Mouse (Mus musculus) hindbrain, embryonic 16.5 days (tissue): ENCODE results near the gene Arhgap44. TPM values are rescaled to one million over a fixed set of nuclear protein-coding genes. Genes with fewer than 3 reads are reported as not detected.

Source experiments
- ATAC-seq: fragments of 200-750 bp; cut with Nextera tagmentation; 2 replicates; pipeline ENCODE4 v1.8.0; 2017; ENCODE audit warnings: moderate TSS enrichment, moderate library complexity
- H3K27ac ChIP-seq: fragments of 300-500 bp; sonication (generic); 2 replicates; pipeline ENCODE4 v1.5.1; 2014; ENCODE audit warnings: low read depth, mild to moderate bottlenecking, control low read depth, low read length, moderate library complexity
- H3K27me3 ChIP-seq: fragments of 300-500 bp; sonication (generic); replicated peaks from 2 replicates; pipeline ENCODE4 v1.6.1; 2014; ENCODE audit warnings: low read length; ENCODE audit not compliant: control insufficient read depth, insufficient read depth
- H3K36me3 ChIP-seq: fragments of 300-500 bp; sonication (generic); 2 replicates; pipeline ENCODE4 v1.6.1; 2014; ENCODE audit warnings: mild to moderate bottlenecking, low read length, moderate library complexity, mixed read lengths; ENCODE audit not compliant: control insufficient read depth, insufficient read depth
- H3K4me1 ChIP-seq: fragments of 300-500 bp; sonication (generic); 2 replicates; pipeline ENCODE4 v1.6.1; 2014; ENCODE audit warnings: low read depth, low read length; ENCODE audit not compliant: control insufficient read depth, insufficient read depth
- H3K4me2 ChIP-seq: fragments of 300-500 bp; sonication (generic); 2 replicates; pipeline ENCODE4 v1.6.1; 2014; ENCODE audit warnings: mild to moderate bottlenecking, low read length, control low read depth, moderate library complexity
- H3K4me3 ChIP-seq: fragments of 300-500 bp; sonication (generic); 2 replicates; pipeline ENCODE4 v1.5.1; 2014; ENCODE audit warnings: mild to moderate bottlenecking, low read length, control low read depth, moderate library complexity
- H3K9ac ChIP-seq: fragments of 300-500 bp; sonication (generic); 2 replicates; pipeline ENCODE4 v1.6.1; 2014; ENCODE audit warnings: low read depth, mild to moderate bottlenecking, control low read depth, low read length, moderate library complexity
- H3K9me3 ChIP-seq: fragments of 300-500 bp; sonication (generic); 2 replicates; pipeline ENCODE4 v1.6.1; 2014; ENCODE audit warnings: mild to moderate bottlenecking, low read length, moderate library complexity; ENCODE audit not compliant: control insufficient read depth
- WGBS: fragments of 180-500 bp; shearing (Covaris S2); extraction: QIAGEN DNeasy Blood & Tissue Kit; methylation state at CpG from one replicate; pipeline ENCODE4 v1.1.7; 2014; 5-methylcytosine and 5-hydroxymethylcytosine counted together
- polyA plus RNA-seq: library from polyadenylated mRNA; unstranded; fragments of >200 nt; fragmentation: Nextera tagmentation; extraction: Ambion mirVana; gene quantifications from 2 replicates; pipeline ENCODE4 v1.2.1, GENCODE M21; 2015

Arhgap44 gene
- polyA plus RNA-seq, 1 experiment from 2014 or later = 21.8 TPM

- Histone ChIP-seq H3K27me3 (no peaks in the 10 kb centered on the region), H3K4me2 (no peak overlapping the region), H3K9ac (no peak overlapping the region), H3K4me3 (no peak overlapping the region), H3K4me1 (no peaks in the 10 kb centered on the region), H3K36me3 (no peaks in the 10 kb centered on the region), H3K9me3 (no peaks in the 10 kb centered on the region), H3K27ac (no peak overlapping the region)
- ATAC-seq = no peak
- 82% methylated on average over 8 of the region's 8 CpGs for WGBS
Observed at GRCm38 (mm10) chr11:65080761-65081160, 82.0 kb downstream of the Arhgap44 start.

- Histone ChIP-seq H3K4me3 (no peak overlapping the region), H3K4me1 (no peaks in the 10 kb centered on the region), H3K9ac (no peak overlapping the region), H3K27me3 (no peaks in the 10 kb centered on the region), H3K4me2 (no peak overlapping the region), H3K27ac (no peak overlapping the region), H3K9me3 (no peaks in the 10 kb centered on the region), H3K36me3 (no peaks in the 10 kb centered on the region)
- 87% methylated on average over 3 of the region's 3 CpGs for WGBS
- ATAC-seq = no peak
Observed at GRCm38 (mm10) chr11:65080274-65080673, 82.5 kb downstream of the Arhgap44 start.

GRCm38 (mm10) chr11:65069609-65070008 lies 93.2 kb downstream of the Arhgap44 start:
- H3K4me1 ChIP-seq = no peaks in the 10 kb centered on the region
- H3K9ac ChIP-seq = no peak overlapping the region
- no peak overlapping the region for H3K4me2 ChIP-seq
- H3K27me3 ChIP-seq = no peaks in the 10 kb centered on the region
- WGBS = 90% methylated on average over 5 of the region's 5 CpGs
- peaks cover 2% of the 10 kb centered on the region; the same call in 1 of the 2 replicates for H3K36me3 ChIP-seq
- no peak overlapping the region for H3K4me3 ChIP-seq
- ATAC-seq = no peak
- no peak overlapping the region for H3K27ac ChIP-seq
- H3K9me3 ChIP-seq = no peaks in the 10 kb centered on the region

GRCm38 (mm10) chr11:65069051-65069450 lies 93.7 kb downstream of the Arhgap44 start:
- no peaks in the 10 kb centered on the region for H3K4me1 ChIP-seq
- ATAC-seq = no peak
- no peak overlapping the region for H3K4me2 ChIP-seq
- no peak overlapping the region for H3K27ac ChIP-seq
- no peak overlapping the region for H3K4me3 ChIP-seq
- H3K36me3 ChIP-seq = peaks cover 2% of the 10 kb centered on the region; the same call in 1 of the 2 replicates
- H3K9ac ChIP-seq = no peak overlapping the region
- no peaks in the 10 kb centered on the region for H3K27me3 ChIP-seq
- WGBS = 89% methylated on average over 4 of the region's 4 CpGs
- H3K9me3 ChIP-seq = no peaks in the 10 kb centered on the region

- Histone ChIP-seq H3K4me3 (no peak overlapping the region), H3K4me1 (no peaks in the 10 kb centered on the region), H3K36me3 (no peaks in the 10 kb centered on the region), H3K27ac (no peak overlapping the region), H3K9me3 (no peaks in the 10 kb centered on the region), H3K27me3 (no peaks in the 10 kb centered on the region), H3K4me2 (no peak overlapping the region), H3K9ac (no peak overlapping the region)
- WGBS = 92% methylated on average over 13 of the region's 13 CpGs
- no peak for ATAC-seq
Observed at GRCm38 (mm10) chr11:65065201-65065600, 97.6 kb downstream of the Arhgap44 start.

GRCm38 (mm10) chr11:65061437-65061836 lies 101.3 kb downstream of the Arhgap44 start:
- 56% methylated on average over 3 of the region's 3 CpGs for WGBS
- H3K9me3 ChIP-seq = no peaks in the 10 kb centered on the region
- H3K9ac ChIP-seq = no peak overlapping the region
- H3K4me2 ChIP-seq = no peak overlapping the region
- H3K4me3 ChIP-seq = no peak overlapping the region
- no peak for ATAC-seq
- H3K27ac ChIP-seq = no peak overlapping the region
- no peaks in the 10 kb centered on the region for H3K4me1 ChIP-seq
- H3K36me3 ChIP-seq = no peaks in the 10 kb centered on the region
- H3K27me3 ChIP-seq = no peaks in the 10 kb centered on the region

- Histone ChIP-seq H3K9ac (no peak overlapping the region), H3K4me3 (no peak overlapping the region), H3K27me3 (no peaks in the 10 kb centered on the region), H3K4me1 (no peaks in the 10 kb centered on the region), H3K27ac (no peak overlapping the region), H3K9me3 (no peaks in the 10 kb centered on the region), H3K4me2 (no peak overlapping the region), H3K36me3 (no peaks in the 10 kb centered on the region)
- 83% methylated on average over 12 of the region's 12 CpGs for WGBS
- ATAC-seq = no peak
Observed at GRCm38 (mm10) chr11:65059531-65059930, 103.2 kb downstream of the Arhgap44 start.

- ATAC-seq = no peak
- H3K27me3 ChIP-seq = no peaks in the 10 kb centered on the region
- H3K4me2 ChIP-seq = no peak overlapping the region
- H3K9ac ChIP-seq = no peak overlapping the region
- no peak overlapping the region for H3K27ac ChIP-seq
- no peaks in the 10 kb centered on the region for H3K36me3 ChIP-seq
- H3K4me1 ChIP-seq = no peaks in the 10 kb centered on the region
- no peak overlapping the region for H3K4me3 ChIP-seq
- WGBS = 67% methylated on average over 7 of the region's 7 CpGs
- no peaks in the 10 kb centered on the region for H3K9me3 ChIP-seq
Observed at GRCm38 (mm10) chr11:65058224-65058908, 104.4 kb downstream of the Arhgap44 start.

- Histone ChIP-seq H3K36me3 (no peaks in the 10 kb centered on the region), H3K9me3 (no peaks in the 10 kb centered on the region), H3K4me2 (no peak overlapping the region), H3K4me1 (no peaks in the 10 kb centered on the region), H3K27me3 (no peaks in the 10 kb centered on the region), H3K4me3 (no peak overlapping the region), H3K9ac (no peak overlapping the region), H3K27ac (no peak overlapping the region)
- 68% methylated on average over 7 of the region's 7 CpGs for WGBS
- no peak for ATAC-seq
Observed at GRCm38 (mm10) chr11:65055596-65055995, 107.2 kb downstream of the Arhgap44 start.
